Comparison of ENCODE assay signal across 22 mouse cellular contexts in the genomic region with DNA sequence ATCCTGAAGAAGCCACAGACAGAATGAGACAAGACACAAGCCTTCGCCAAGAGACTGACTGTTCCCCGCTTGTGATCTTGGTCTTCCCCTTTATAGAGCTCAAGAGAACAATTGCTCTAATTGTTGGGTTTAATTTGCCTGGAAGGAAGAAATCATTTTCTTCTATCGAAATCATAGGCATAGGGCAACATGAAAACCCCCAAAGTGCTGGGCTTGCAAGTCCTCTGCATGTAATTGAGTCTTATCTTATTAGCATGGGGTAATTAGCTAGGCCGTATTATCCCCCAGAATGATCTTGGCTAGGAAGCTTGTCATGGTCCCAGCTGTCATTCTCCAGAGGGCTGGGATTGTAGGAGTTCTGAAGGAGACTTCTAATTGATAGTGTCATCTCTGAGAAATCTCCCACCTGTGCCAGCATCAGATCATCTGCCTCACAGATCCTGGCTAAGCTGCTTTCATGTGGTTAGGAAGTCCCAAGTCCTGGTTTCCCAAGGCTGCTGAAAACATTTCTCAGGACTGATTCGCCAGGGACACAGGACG. TPM values are rescaled to one million over a fixed set of nuclear protein-coding genes. Genes with fewer than 3 reads are reported as not detected.
DNase-seq lines count a peak whose midpoint lies in the region; ATAC-seq lines count a peak whose summit lies in the region.
"Had no signal": no experiment of that assay in that cellular context is flagged by ENCODE, and none has a peak within 500 bp of the region (broad histone marks: within the 10 kb centered on the region; RNA-seq: fewer than 3 reads in every experiment).

Gene Krt73 (minus strand): TSS at position 51 of the 540 bp plus-strand sequence.

- peak; percentile 54 for DNase-seq in heart, adult 11 months
- DNase-seq in heart, postnatal 10 days = no peak
- DNase-seq in brain, adult 2 months (ENCODE audit: low read depth, low spot score) = peak; percentile 11
- no peak for DNase-seq in urinary bladder, adult 18-20 months (ENCODE audit: low spot score in 2 of 2)
- DNase-seq in urinary bladder, postnatal 4 days (ENCODE audit: low spot score in 2 of 2) = no peak
- DNase-seq: adrenal gland, postnatal 25 days; B cell, adult 2 months; cerebellum, adult 9-11 months; heart, adult 18-20 months; kidney, adult 8-10 months; kidney, postnatal 36 days; left cerebral cortex, postnatal 4 days; lung, embryonic 14.5 days had no signal

- H3K4me3 ChIP-seq in forebrain, embryonic 16.5 days (replicated peaks; ENCODE audit: low read length) = no peak within 1 kb of the TSS
- H3K4me3 ChIP-seq in midbrain, embryonic 15.5 days = no peak within 1 kb of the TSS
- no peak within 1 kb of the TSS for H3K4me3 ChIP-seq in liver, embryonic 12.5 days

- 50% methylated on average over 6 of the region's 6 CpGs for WGBS in forebrain, embryonic 16.5 days
- 54% methylated on average over 6 of the region's 6 CpGs for WGBS in midbrain, embryonic 15.5 days
- WGBS in liver, embryonic 12.5 days (ENCODE audit: insufficient replicate concordance) = 50% methylated on average over 6 of the region's 6 CpGs

- peak within 1 kb of the TSS; percentile 35; the same call in 1 of the 2 replicates for H3K27ac ChIP-seq in forebrain, embryonic 16.5 days (ENCODE audit: low read length)
- H3K27ac ChIP-seq in midbrain, embryonic 15.5 days = peak within 1 kb of the TSS; percentile 50; the same call in 1 of the 2 replicates
- no peak within 1 kb of the TSS for H3K27ac ChIP-seq in liver, embryonic 12.5 days
- H3K27ac ChIP-seq: macrophage had no signal

- intact Hi-C loops in heart, postnatal 10 days (cut with DNase I) = no loop called here

- no peak within 1 kb of the TSS for H3K4me2 ChIP-seq in forebrain, embryonic 16.5 days (ENCODE audit: low read length)
- H3K4me2 ChIP-seq in midbrain, embryonic 15.5 days = no peak within 1 kb of the TSS
- no peak within 1 kb of the TSS for H3K4me2 ChIP-seq in liver, embryonic 12.5 days
- H3K4me2 ChIP-seq: liver, embryonic 11.5 days; lung, embryonic 14.5 days had no signal

- peak; percentile 74 for ATAC-seq in forebrain, embryonic 16.5 days
- no peak for ATAC-seq in midbrain, embryonic 15.5 days (replicated peaks)
- ATAC-seq in liver, embryonic 12.5 days = no peak

- H3K36me3 ChIP-seq in forebrain, embryonic 16.5 days (ENCODE audit: control insufficient read depth, insufficient read depth) = no peaks in the 10 kb centered on the region
- H3K36me3 ChIP-seq in midbrain, embryonic 15.5 days (replicated peaks) = no peaks in the 10 kb centered on the region
- no peaks in the 10 kb centered on the region for H3K36me3 ChIP-seq in liver, embryonic 12.5 days

- H3K27me3 ChIP-seq in forebrain, embryonic 16.5 days (replicated peaks; ENCODE audit: control insufficient read depth, insufficient read depth, low read length) = no peaks in the 10 kb centered on the region
- H3K27me3 ChIP-seq in midbrain, embryonic 15.5 days (replicated peaks) = no peaks in the 10 kb centered on the region
- peaks cover 4% of the 10 kb centered on the region; the same call in 1 of the 2 replicates for H3K27me3 ChIP-seq in liver, embryonic 12.5 days (replicated peaks)

- peaks cover 12% of the 10 kb centered on the region for H3K4me1 ChIP-seq in forebrain, embryonic 16.5 days (replicated peaks; ENCODE audit: control insufficient read depth, insufficient read depth, low read length)
- H3K4me1 ChIP-seq in midbrain, embryonic 15.5 days = peaks cover 17% of the 10 kb centered on the region
- no peaks in the 10 kb centered on the region for H3K4me1 ChIP-seq in liver, embryonic 12.5 days

- no peaks in the 10 kb centered on the region for H3K9me3 ChIP-seq in forebrain, embryonic 16.5 days (ENCODE audit: control insufficient read depth, low read length)
- no peaks in the 10 kb centered on the region for H3K9me3 ChIP-seq in midbrain, embryonic 15.5 days
- no peaks in the 10 kb centered on the region for H3K9me3 ChIP-seq in liver, embryonic 12.5 days (replicated peaks)

- no peak within 1 kb of the TSS for H3K9ac ChIP-seq in forebrain, embryonic 16.5 days (replicated peaks; ENCODE audit: low read depth, low read length)
- H3K9ac ChIP-seq in midbrain, embryonic 15.5 days = no peak within 1 kb of the TSS
- H3K9ac ChIP-seq in liver, embryonic 12.5 days = no peak within 1 kb of the TSS
- H3K9ac ChIP-seq: lung, embryonic 14.5 days had no signal

RNA-seq across cellular contexts. Expression of gene Krt73, which starts in this region (rescaled TPM):
- total RNA-seq in heart, postnatal 10 days (2021) = not detected
- 0.41 and 0.80 TPM in 2 replicates for polyA plus RNA-seq in forebrain, embryonic 16.5 days (2015; fragmentation: Nextera tagmentation; extraction: Ambion mirVana)
- polyA plus RNA-seq in midbrain, embryonic 15.5 days (2015; fragmentation: Nextera tagmentation; extraction: Ambion mirVana) = 0.46 and 0.73 TPM in 2 replicates
- not detected in 2 replicates for polyA plus RNA-seq in liver, embryonic 12.5 days (2016; fragmentation: Nextera tagmentation; extraction: Ambion mirVana)
- total RNA-seq: adrenal gland, postnatal 25 days; gastrocnemius, adult 8-10 months; heart, adult 18-20 months; neutrophil, adult 5-6 weeks had no signal
- polyA plus RNA-seq: heart, embryonic 16.5 days; liver, embryonic 11.5 days; lung, embryonic 14.5 days; macrophage; small intestine, adult 2 months had no signal

Comparison
In these comparisons a context has a peak if more than half of its experiments do, and no peak if none do; other contexts are left out.
1. DNase-seq: peak in heart, adult 11 months (single experiment) and brain, adult 2 months (single experiment); none in heart, postnatal 10 days (0 of 2), urinary bladder, adult 18-20 months (0 of 2) and urinary bladder, postnatal 4 days (0 of 2).
2. Peak in ATAC-seq and H3K27ac ChIP-seq in forebrain, embryonic 16.5 days; RNA of the gene not detected or under 1 TPM.